Mouse (Mus musculus): ENCODE results near the gene Mageb3.
"Not testable (repeated sequence)": the region's sequence is repeated elsewhere in the genome, so short reads cannot be mapped to it uniquely, and the experiment has no call there.

The Mageb3 gene

GRCm38 (mm10) chr2:121955765-121956223 is at the start of gene Mageb3, which contains the start of gene Ctdspl2:
TSS of gene Mageb3 (minus strand) at chr2:121956092.
TSS of gene Ctdspl2 (plus strand) at chr2:121956001.
- in situ Hi-C loops (cut with MboI; ENCODE audit: low sequenced_read_pairs) = no loop called here

GRCm38 (mm10) chr2:121995738-121996137 is 39.8 kb upstream of the Mageb3 start:
- in situ Hi-C loops (cut with MboI; ENCODE audit: low sequenced_read_pairs) = no loop called here

- in situ Hi-C loops (cut with MboI; ENCODE audit: low sequenced_read_pairs) = no loop called here
These were observed 1.4 kb upstream of the Mageb3 start for GRCm38 (mm10) chr2:121957216-121957792.

- in situ Hi-C loops (cut with MboI; ENCODE audit: low sequenced_read_pairs) = no loop called here
These were observed 529 bp upstream of the Mageb3 start for GRCm38 (mm10) chr2:121956224-121957018.

- in situ Hi-C loops (cut with MboI; ENCODE audit: low sequenced_read_pairs) = no loop called here
These were observed 778 bp downstream of the Mageb3 start for GRCm38 (mm10) chr2:121954971-121955656.

GRCm38 (mm10) chr2:121943364-121943763 is 12.5 kb downstream of the Mageb3 start:
- in situ Hi-C loops (cut with MboI; ENCODE audit: low sequenced_read_pairs) = no loop called here

GRCm38 (mm10) chr2:121937624-121938023 is 18.3 kb downstream of the Mageb3 start:
- in situ Hi-C loops (cut with MboI; ENCODE audit: low sequenced_read_pairs) = not testable (repeated sequence)

GRCm38 (mm10) chr2:121916047-121916970 is 39.6 kb downstream of the Mageb3 start:
- in situ Hi-C loops (cut with MboI; ENCODE audit: low sequenced_read_pairs) = no loop called here

- in situ Hi-C loops (cut with MboI; ENCODE audit: low sequenced_read_pairs) = no loop called here
These were observed 45.9 kb downstream of the Mageb3 start for GRCm38 (mm10) chr2:121909975-121910374.
